Mouse (Mus musculus) bone marrow macrophage, adult 2 months (primary cell): ENCODE results near the gene Fibcd1. TPM values are rescaled to one million over a fixed set of nuclear protein-coding genes. Genes with fewer than 3 reads are reported as not detected.
A peak's percentile ranks its signal among the peaks of the same experiment; 100 is the strongest.

ENCODE experiments used
- H3K27ac ChIP-seq: 2 replicates; pipeline ENCODE4 v1.5.1; 2012; ENCODE audit warnings: low read depth, low read length; ENCODE audit not compliant: insufficient read depth
- H3K4me1 ChIP-seq: 2 replicates; pipeline ENCODE4 v1.6.1; 2012; ENCODE audit warnings: low read length; ENCODE audit not compliant: control insufficient read depth, insufficient read depth
- H3K4me3 ChIP-seq: 2 replicates; pipeline ENCODE4 v1.5.1; 2012; ENCODE audit warnings: mild to moderate bottlenecking, low read length, moderate library complexity; ENCODE audit not compliant: insufficient read depth
- CTCF ChIP-seq: IDR thresholded peaks from 2 replicates; pipeline ENCODE4 v1.5.1; 2012; ENCODE audit warnings: low read depth, mild to moderate bottlenecking, low read length, moderate library complexity
- POLR2A ChIP-seq: IDR thresholded peaks from 2 replicates; pipeline ENCODE4 v1.6.1; 2012; ENCODE audit warnings: mild to moderate bottlenecking, low read depth, low read length, borderline replicate concordance
- polyA plus RNA-seq: library from polyadenylated mRNA; stranded (reverse); fragments of >200 nt; gene quantifications from 2 replicates; pipeline ENCODE4 v1.2.4, GENCODE M21; 2012; ENCODE audit not compliant: missing spikeins, insufficient read depth, insufficient read length

The Fibcd1 gene
- not detected in 2 replicates for polyA plus RNA-seq

GRCm38 (mm10) chr2:31845896-31846691, at the start of gene Fibcd1:
Fibcd1 (minus strand) TSS chr2:31846005.
- TF ChIP-seq CTCF (no peak), POLR2A (no peak)
- H3K4me1 ChIP-seq: no peaks in the 10 kb centered on the region
- no peak within 1 kb of the TSS for H3K27ac ChIP-seq
- H3K4me3 ChIP-seq: 0 out of 2 replicates have a peak within 1 kb of the TSS, but pooled peaks have one; percentile 25

DNA sequence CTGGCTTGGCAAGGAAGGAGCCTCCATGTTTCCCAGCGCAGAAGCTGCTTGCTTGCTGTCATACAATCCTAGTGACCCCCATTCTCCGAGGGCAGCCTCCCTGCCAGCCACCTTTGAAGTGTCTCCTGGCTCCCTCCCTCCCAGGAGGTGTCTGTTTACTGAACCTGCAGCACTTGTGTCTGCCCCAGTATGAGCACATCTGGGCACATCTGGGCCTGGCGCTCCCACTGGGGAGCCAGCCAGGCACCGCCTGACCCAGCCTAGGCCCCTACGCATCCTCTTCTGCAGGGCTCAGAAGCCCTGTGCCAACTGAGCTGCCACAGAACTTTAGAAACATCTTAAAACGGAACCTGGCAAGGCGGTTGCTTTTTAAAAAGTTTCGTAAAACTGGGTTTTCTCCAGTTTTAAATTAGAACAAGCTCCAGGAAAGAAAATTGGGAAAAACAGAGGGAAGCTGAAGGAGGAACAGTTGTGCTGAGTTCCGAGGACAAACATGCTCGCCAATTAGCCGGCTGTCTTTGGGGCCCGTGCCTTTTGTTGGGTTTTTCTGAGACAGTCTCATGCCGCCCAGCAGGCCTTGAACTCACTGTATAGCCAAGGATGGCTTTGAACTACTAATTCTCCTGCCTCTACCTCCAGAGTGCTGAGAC, 48.5 kb upstream of the Fibcd1 start:
- Histone ChIP-seq H3K27ac (no peak overlapping the region), H3K4me3 (no peak overlapping the region), H3K4me1 (no peaks in the 10 kb centered on the region)
- TF ChIP-seq POLR2A (no peak), CTCF (no peak)

DNA sequence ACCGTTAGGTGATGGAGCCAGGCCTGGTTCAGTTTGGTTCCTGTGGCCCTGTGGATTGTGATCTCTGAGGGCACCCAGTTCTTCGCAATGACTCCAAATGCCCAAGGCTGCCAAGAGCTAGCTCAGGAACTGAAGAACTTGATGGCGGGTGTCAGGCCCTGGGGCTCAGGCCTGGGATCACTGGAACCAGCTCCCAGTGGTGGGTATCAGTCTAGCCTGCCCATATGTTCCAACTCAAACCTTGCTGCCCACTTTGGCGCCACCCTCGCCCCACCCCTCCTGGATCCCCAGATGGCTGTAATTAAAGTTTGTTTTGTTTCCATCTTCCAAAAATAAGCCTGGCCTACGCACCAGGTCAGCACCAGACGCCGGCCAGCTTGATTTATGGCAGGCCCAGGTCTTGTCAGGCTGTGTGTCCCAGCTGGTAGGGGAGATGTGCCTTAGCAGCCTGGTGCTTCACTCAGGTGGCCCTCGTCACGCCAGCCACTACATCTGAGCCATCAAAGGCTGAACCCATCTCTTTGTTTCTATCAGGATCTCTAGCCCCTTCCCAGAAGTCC, 47.4 kb upstream of the Fibcd1 start:
- no peaks in the 10 kb centered on the region for H3K4me1 ChIP-seq
- no peak for TF ChIP-seq POLR2A
- TF ChIP-seq CTCF: no peak
- no peak overlapping the region for H3K27ac ChIP-seq
- H3K4me3 ChIP-seq: no peak overlapping the region

DNA sequence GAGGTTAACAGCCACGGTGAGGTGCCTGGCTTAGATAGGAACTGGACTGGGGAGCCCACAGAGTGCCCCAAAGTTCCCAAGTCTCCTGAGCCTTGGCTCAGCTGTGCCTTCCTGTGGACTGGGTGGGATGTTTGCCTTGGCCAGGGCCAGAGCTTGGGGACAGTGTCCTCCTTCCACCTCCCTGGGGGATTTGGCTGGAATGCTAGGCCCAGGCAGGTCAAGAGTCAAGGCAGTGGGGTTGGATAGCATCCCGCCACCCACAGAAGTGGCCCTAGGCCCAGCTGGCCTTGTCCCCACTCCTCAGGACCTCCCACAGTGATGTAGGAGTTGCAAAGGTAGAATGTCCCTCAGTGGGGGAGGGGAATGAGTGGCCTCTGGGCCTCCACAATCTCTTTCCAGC, 45.4 kb upstream of the Fibcd1 start:
- TF ChIP-seq POLR2A: no peak
- TF ChIP-seq CTCF: no peak
- Histone ChIP-seq H3K27ac (no peak overlapping the region), H3K4me1 (no peaks in the 10 kb centered on the region), H3K4me3 (no peak overlapping the region)

- TF ChIP-seq CTCF (no peak), POLR2A (no peak)
- Histone ChIP-seq H3K27ac (no peak overlapping the region), H3K4me1 (no peaks in the 10 kb centered on the region), H3K4me3 (no peak overlapping the region)
Observed at GRCm38 (mm10) chr2:31888871-31889270, 43.1 kb upstream of the Fibcd1 start.

GRCm38 (mm10) chr2:31887030-31887429, 41.2 kb upstream of the Fibcd1 start, which contains the start of gene Lamc3:
Lamc3 (plus strand) TSS chr2:31887291.
- Histone ChIP-seq H3K4me3 (no peak within 1 kb of the TSS), H3K4me1 (no peaks in the 10 kb centered on the region), H3K27ac (no peak within 1 kb of the TSS)
- no peak for TF ChIP-seq POLR2A
- TF ChIP-seq CTCF: no peak

DNA sequence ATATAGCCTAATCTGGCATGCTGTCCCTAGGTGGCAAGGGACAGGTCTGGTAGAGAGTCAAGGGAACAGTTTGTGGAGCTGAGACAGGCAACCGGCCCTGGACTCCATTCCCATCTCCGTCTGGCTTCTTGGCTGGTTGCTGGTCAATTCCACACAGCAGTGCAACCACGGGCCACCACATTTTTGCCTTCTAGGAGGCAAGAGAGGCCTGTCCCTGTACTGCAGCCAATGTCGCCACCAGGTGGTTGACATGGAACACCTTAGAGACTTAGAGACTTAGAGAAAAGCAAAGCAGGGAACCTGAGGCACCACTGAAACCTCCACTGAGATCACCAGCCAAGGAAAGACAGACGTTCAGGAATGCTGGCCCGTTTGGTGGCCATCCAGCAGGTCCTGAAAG, 39.0 kb upstream of the Fibcd1 start:
- Histone ChIP-seq H3K4me3 (no peak overlapping the region), H3K4me1 (peaks cover 4% of the 10 kb centered on the region; the same call in 1 of the 2 replicates), H3K27ac (no peak overlapping the region)
- TF ChIP-seq CTCF: no peak
- no peak for TF ChIP-seq POLR2A

GRCm38 (mm10) chr2:31883061-31883460, 37.3 kb upstream of the Fibcd1 start:
- no peak overlapping the region for H3K27ac ChIP-seq

GRCm38 (mm10) chr2:31880868-31881267, 35.1 kb upstream of the Fibcd1 start:
- no peak overlapping the region for H3K27ac ChIP-seq
- peaks cover 4% of the 10 kb centered on the region; the same call in 1 of the 2 replicates for H3K4me1 ChIP-seq
- no peak for TF ChIP-seq CTCF
- TF ChIP-seq POLR2A: no peak
- H3K4me3 ChIP-seq: peak overlapping the region; percentile 36

More at GRCm38 (mm10) chr2:31883061-31883460, 37.3 kb upstream of the Fibcd1 start:
- TF ChIP-seq POLR2A: no peak
- no peak for TF ChIP-seq CTCF
- peaks cover 4% of the 10 kb centered on the region; the same call in 1 of the 2 replicates for H3K4me1 ChIP-seq
- no peak overlapping the region for H3K4me3 ChIP-seq
